In the genomic region with DNA sequence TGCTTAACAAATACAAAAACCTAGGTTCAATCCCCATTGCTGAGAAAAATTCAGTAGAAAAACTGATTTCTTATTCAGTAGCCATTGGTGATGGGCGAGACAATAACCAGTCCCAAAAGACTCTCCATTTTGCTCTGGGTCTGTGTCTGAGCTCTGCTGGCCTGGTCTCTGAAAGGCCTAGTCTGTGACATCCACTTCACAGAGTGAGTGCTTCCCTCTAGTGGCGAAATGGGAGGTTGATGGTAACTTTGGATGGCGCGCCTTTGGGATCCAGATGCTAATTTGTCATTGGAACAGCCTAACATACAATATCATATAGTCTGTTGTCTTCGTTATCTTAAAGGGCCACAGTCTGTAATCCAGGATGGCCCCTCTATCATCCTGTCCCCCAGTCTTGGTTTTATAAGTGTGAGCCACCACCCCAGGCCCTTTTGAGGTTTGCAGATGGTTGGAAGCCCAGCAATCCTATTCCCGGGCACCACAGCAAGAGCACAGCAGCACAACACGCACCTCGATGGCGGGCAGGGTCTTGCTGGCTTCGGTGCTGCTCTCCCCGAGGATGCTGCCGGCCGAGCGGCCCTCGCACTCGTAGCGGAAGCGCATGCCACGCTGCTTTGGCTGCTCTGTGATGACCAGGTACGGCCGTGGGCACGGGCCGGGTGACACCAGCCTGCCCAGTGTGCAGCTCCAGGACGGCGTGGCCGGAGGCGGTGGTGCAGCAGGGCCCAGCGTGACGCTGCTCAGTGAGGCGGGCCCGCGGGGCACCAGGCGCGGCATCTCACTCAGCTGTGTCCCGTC, we compare ENCODE assay signal across 8 mouse cellular contexts. TPM values are rescaled to one million over a fixed set of nuclear protein-coding genes. Genes with fewer than 3 reads are reported as not detected.
DNase-seq lines count a peak whose midpoint lies in the region; ATAC-seq lines count a peak whose summit lies in the region.

No protein-coding gene starts in this region.

- peak overlapping the region; percentile 51 for H3K9ac ChIP-seq in forebrain, embryonic 14.5 days (ENCODE audit: low read length)
- H3K9ac ChIP-seq in lung, embryonic 15.5 days = peak overlapping the region; percentile 44

- no peaks in the 10 kb centered on the region for H3K36me3 ChIP-seq in forebrain, embryonic 14.5 days (ENCODE audit: control insufficient read depth, insufficient read depth, low read length)
- H3K36me3 ChIP-seq in hindbrain, embryonic 10.5 days = no peaks in the 10 kb centered on the region
- no peaks in the 10 kb centered on the region for H3K36me3 ChIP-seq in lung, embryonic 15.5 days

- peaks cover 4% of the 10 kb centered on the region; the same call in 1 of the 2 replicates for H3K4me1 ChIP-seq in forebrain, embryonic 14.5 days (ENCODE audit: control insufficient read depth, insufficient read depth, low read length)
- H3K4me1 ChIP-seq in hindbrain, embryonic 10.5 days (replicated peaks) = peaks cover 8% of the 10 kb centered on the region
- peaks cover 5% of the 10 kb centered on the region; the same call in 1 of the 2 replicates for H3K4me1 ChIP-seq in lung, embryonic 15.5 days

- H3K27ac ChIP-seq in forebrain, embryonic 14.5 days (ENCODE audit: low read depth, low read length) = no peak overlapping the region
- peak overlapping the region; percentile 83 for H3K27ac ChIP-seq in hindbrain, embryonic 10.5 days
- no peak overlapping the region for H3K27ac ChIP-seq in lung, embryonic 15.5 days

- peak; percentile 62 for DNase-seq in MN1 (ENCODE audit: low spot score)
- DNase-seq in cerebellum, adult 11-12 months = peak; percentile 66
- DNase-seq in forebrain, embryonic 14.5 days (ENCODE audit: low spot score) = peak; percentile 91
- peak; percentile 84 for DNase-seq in hindbrain, embryonic 10.5 days (ENCODE audit: low spot score)
- peak; percentile 68 to 85 for DNase-seq in layer of hippocampus, adult 8-10 months (ENCODE audit: low spot score in 2 of 2)
- DNase-seq in ovary, postnatal 14 days (ENCODE audit: low spot score) = peak; percentile 72
- peak; percentile 69 for DNase-seq in thymus, postnatal 14 days

- ATAC-seq in forebrain, embryonic 14.5 days = peak; percentile 88
- peak; percentile 71; the same call in 1 of the 2 replicates for ATAC-seq in lung, embryonic 15.5 days (ENCODE audit: borderline replicate concordance, extremely low read depth, low FRiP score, low TSS enrichment)

- H3K27me3 ChIP-seq in forebrain, embryonic 14.5 days (replicated peaks; ENCODE audit: control insufficient read depth, insufficient read depth, low read length) = no peaks in the 10 kb centered on the region
- peaks cover 16% of the 10 kb centered on the region for H3K27me3 ChIP-seq in hindbrain, embryonic 10.5 days (ENCODE audit: insufficient read depth, poor library complexity, severe bottlenecking)
- H3K27me3 ChIP-seq in lung, embryonic 15.5 days = 0 out of 2 replicates have a peak, but pooled peaks cover 4% of the 10 kb centered on the region

- peak overlapping the region; percentile 23 for H3K4me3 ChIP-seq in forebrain, embryonic 14.5 days (ENCODE audit: low read depth, low read length)
- peak overlapping the region; percentile 53 for H3K4me3 ChIP-seq in hindbrain, embryonic 10.5 days
- peak overlapping the region; percentile 31 for H3K4me3 ChIP-seq in lung, embryonic 15.5 days

- H3K4me2 ChIP-seq in forebrain, embryonic 14.5 days (ENCODE audit: low read length) = peak overlapping the region; percentile 50
- H3K4me2 ChIP-seq in lung, embryonic 15.5 days = peak overlapping the region; percentile 64

- no peaks in the 10 kb centered on the region for H3K9me3 ChIP-seq in forebrain, embryonic 14.5 days (replicated peaks; ENCODE audit: control insufficient read depth, low read length)
- no peaks in the 10 kb centered on the region for H3K9me3 ChIP-seq in hindbrain, embryonic 10.5 days
- H3K9me3 ChIP-seq in lung, embryonic 15.5 days = no peaks in the 10 kb centered on the region

- WGBS in forebrain, embryonic 14.5 days = 7% methylated on average over 32 of the region's 35 CpGs
- WGBS in hindbrain, embryonic 10.5 days = 8% methylated on average over 35 of the region's 35 CpGs
- WGBS in lung, embryonic 15.5 days = 5% methylated on average over 32 of the region's 35 CpGs

RNA-seq across cellular contexts. Expression of a gene that starts 10.0 kb away (rescaled TPM):
- 2.8 and 3.0 TPM in 2 replicates for polyA plus RNA-seq in forebrain, embryonic 14.5 days (2014; fragmentation: Nextera tagmentation; extraction: Ambion mirVana)
- 4.4 and 6.1 TPM in 2 replicates for polyA plus RNA-seq in hindbrain, embryonic 10.5 days (2016; fragmentation: Nextera tagmentation; extraction: Ambion mirVana)
- 10 to 100 TPM in 2 of 4 experiments, 1 to 10 TPM in 2; 8.3 to 11.2 (median 10.5) TPM for total RNA-seq in layer of hippocampus, adult 8-10 months (2022)
- polyA plus RNA-seq in lung, embryonic 15.5 days (2015; fragmentation: Nextera tagmentation; extraction: Ambion mirVana) = 6.8 and 8.8 TPM in 2 replicates

RNA-seq across cellular contexts. Expression of a gene that starts 14.9 kb away (rescaled TPM):
- 27.1 and 40.1 TPM in 2 replicates for polyA plus RNA-seq in forebrain, embryonic 14.5 days (2014; fragmentation: Nextera tagmentation; extraction: Ambion mirVana)
- 57.5 and 68.8 TPM in 2 replicates for polyA plus RNA-seq in hindbrain, embryonic 10.5 days (2016; fragmentation: Nextera tagmentation; extraction: Ambion mirVana)
- total RNA-seq in layer of hippocampus, adult 8-10 months (2022) = 100 to 1,000 TPM in 2 of 4 experiments, 10 to 100 TPM in 2; 96.9 to 109 (median 101) TPM
- polyA plus RNA-seq in lung, embryonic 15.5 days (2015; fragmentation: Nextera tagmentation; extraction: Ambion mirVana) = 46.4 and 51.4 TPM in 2 replicates

RNA-seq across cellular contexts. Expression of a gene that starts 41.8 kb away (rescaled TPM):
- polyA plus RNA-seq in forebrain, embryonic 14.5 days (2014; fragmentation: Nextera tagmentation; extraction: Ambion mirVana) = 134 and 146 TPM in 2 replicates
- 177 and 188 TPM in 2 replicates for polyA plus RNA-seq in hindbrain, embryonic 10.5 days (2016; fragmentation: Nextera tagmentation; extraction: Ambion mirVana)
- 10 to 100 TPM; 43.4 to 54.4 (median 49.2) TPM for total RNA-seq in layer of hippocampus, adult 8-10 months (2022)
- polyA plus RNA-seq in lung, embryonic 15.5 days (2015; fragmentation: Nextera tagmentation; extraction: Ambion mirVana) = 164 and 183 TPM in 2 replicates

RNA-seq across cellular contexts. Expression of a gene that starts 42.1 kb away (rescaled TPM):
- polyA plus RNA-seq in forebrain, embryonic 14.5 days (2014; fragmentation: Nextera tagmentation; extraction: Ambion mirVana) = 0.15 TPM in 1 of 2 replicates, not detected in the other
- polyA plus RNA-seq in hindbrain, embryonic 10.5 days (2016; fragmentation: Nextera tagmentation; extraction: Ambion mirVana) = 0.22 and 0.72 TPM in 2 replicates
- total RNA-seq in layer of hippocampus, adult 8-10 months (2022) = 1 to 10 TPM in 2 of 4 experiments, under 1 TPM in 2; 0.90 to 1.3 (median 1.0) TPM
- polyA plus RNA-seq in lung, embryonic 15.5 days (2015; fragmentation: Nextera tagmentation; extraction: Ambion mirVana) = 0.50 and 0.54 TPM in 2 replicates

RNA-seq across cellular contexts. Expression of a gene that starts 45.6 kb away (rescaled TPM):
- polyA plus RNA-seq in forebrain, embryonic 14.5 days (2014; fragmentation: Nextera tagmentation; extraction: Ambion mirVana) = 86.4 and 94.9 TPM in 2 replicates
- 83.8 and 99.9 TPM in 2 replicates for polyA plus RNA-seq in hindbrain, embryonic 10.5 days (2016; fragmentation: Nextera tagmentation; extraction: Ambion mirVana)
- total RNA-seq in layer of hippocampus, adult 8-10 months (2022) = 100 to 1,000 TPM; 140 to 150 (median 146) TPM
- polyA plus RNA-seq in lung, embryonic 15.5 days (2015; fragmentation: Nextera tagmentation; extraction: Ambion mirVana) = 81.8 and 86.8 TPM in 2 replicates
